Mouse (Mus musculus): ENCODE measurements at regions not wholly inside any gene's neighbourhood (a gene's known extent, or its start where the extent isn't known, plus 50 kb on each side); places are given as distances from the start of the nearest gene placed in this dataset.
"Not testable (repeated sequence)": the region's sequence is repeated elsewhere in the genome, so short reads cannot be mapped to it uniquely, and the experiment has no call there.

- TF ChIP-seq EP300, CTCF (IDR thresholded peaks at IDR 0.05; ENCODE audit: low read depth): not testable (repeated sequence)
Measured at GRCm38 (mm10) chr17:66207653-66208497, 84.6 kb downstream of the Ddx11 start.

Measured in heart, postnatal 0 days (tissue).